Mouse (Mus musculus): ENCODE measurements around the gene Zc2hc1c.

Gene Zc2hc1c

GRCm38 (mm10) chr12:85284331-85284730 lies 4.1 kb upstream of the Zc2hc1c start:
- no peak for DNase-seq (ENCODE audit: low spot score)

- no peak for DNase-seq (ENCODE audit: low spot score)
Measured at GRCm38 (mm10) chr12:85284996-85285395, 3.4 kb upstream of the Zc2hc1c start.

- DNase-seq (ENCODE audit: low spot score): peak; percentile 54
Measured at GRCm38 (mm10) chr12:85286941-85287340, 1.4 kb upstream of the Zc2hc1c start.

- peak; percentile 79 for DNase-seq (ENCODE audit: low spot score)
Measured at GRCm38 (mm10) chr12:85287809-85288485, 444 bp upstream of the Zc2hc1c start, which contains the start of gene Acyp1. TSS of gene Acyp1 (minus strand) at chr12:85288438.

GRCm38 (mm10) chr12:85289157-85290000 lies 988 bp downstream of the Zc2hc1c start:
- DNase-seq (ENCODE audit: low spot score): peak; percentile 51

GRCm38 (mm10) chr12:85290633-85291032 lies 2.2 kb downstream of the Zc2hc1c start:
- no peak for DNase-seq (ENCODE audit: low spot score)

GRCm38 (mm10) chr12:85291541-85291940 lies 3.1 kb downstream of the Zc2hc1c start:
- no peak for DNase-seq (ENCODE audit: low spot score)

GRCm38 (mm10) chr12:85292288-85292687 lies 3.9 kb downstream of the Zc2hc1c start:
- no peak for DNase-seq (ENCODE audit: low spot score)

- DNase-seq (ENCODE audit: low spot score): no peak
Measured at GRCm38 (mm10) chr12:85292906-85293305, 4.5 kb downstream of the Zc2hc1c start.

- DNase-seq (ENCODE audit: low spot score): no peak
Measured at GRCm38 (mm10) chr12:85295506-85295905, 7.1 kb downstream of the Zc2hc1c start.

GRCm38 (mm10) chr12:85296915-85297314 lies 8.5 kb downstream of the Zc2hc1c start:
- DNase-seq (ENCODE audit: low spot score): no peak

GRCm38 (mm10) chr12:85297345-85297997 lies 9.1 kb downstream of the Zc2hc1c start:
- DNase-seq (ENCODE audit: low spot score): no peak

GRCm38 (mm10) chr12:85298127-85298834 lies 9.9 kb downstream of the Zc2hc1c start:
- no peak for DNase-seq (ENCODE audit: low spot score)

GRCm38 (mm10) chr12:85298835-85299180 lies 10.4 kb downstream of the Zc2hc1c start:
- no peak for DNase-seq (ENCODE audit: low spot score)

- peak; percentile 71 for DNase-seq (ENCODE audit: low spot score)
Measured at GRCm38 (mm10) chr12:85303256-85303655, 14.9 kb downstream of the Zc2hc1c start.

- peak; percentile 37 for DNase-seq (ENCODE audit: low spot score)
Measured at GRCm38 (mm10) chr12:85304725-85305124, 16.3 kb downstream of the Zc2hc1c start.

- peak; percentile 91 for DNase-seq (ENCODE audit: low spot score)
Measured at GRCm38 (mm10) chr12:85305247-85305892, 17.0 kb downstream of the Zc2hc1c start.

- peak; percentile 45 for DNase-seq (ENCODE audit: low spot score)
Measured at GRCm38 (mm10) chr12:85308651-85309050, 20.3 kb downstream of the Zc2hc1c start.

- DNase-seq (ENCODE audit: low spot score): no peak
Measured at GRCm38 (mm10) chr12:85330153-85330552, 41.8 kb downstream of the Zc2hc1c start.

GRCm38 (mm10) chr12:85337567-85338311 lies 49.3 kb downstream of the Zc2hc1c start:
- no peak for DNase-seq (ENCODE audit: low spot score)

- peak; percentile 61 for DNase-seq (ENCODE audit: low spot score)
Measured at GRCm38 (mm10) chr12:85338815-85339214, 50.4 kb downstream of the Zc2hc1c start.
